Mouse (Mus musculus): ENCODE measurements around the gene Elmo1. TPM values are rescaled to one million over a fixed set of nuclear protein-coding genes. Genes with fewer than 3 reads are reported as not detected.

Elmo1 gene
- polyA plus RNA-seq, 1 experiment from 2014 or later: 9.5 TPM

- WGBS: 74% methylated on average over 2 of the region's 2 CpGs
- ATAC-seq (ENCODE audit: extremely low read depth, insufficient number of reproducible peaks, low FRiP score, low TSS enrichment): no peak
These were observed 217.0 kb downstream of the Elmo1 start for GRCm38 (mm10) chr13:20307381-20307780.

DNA sequence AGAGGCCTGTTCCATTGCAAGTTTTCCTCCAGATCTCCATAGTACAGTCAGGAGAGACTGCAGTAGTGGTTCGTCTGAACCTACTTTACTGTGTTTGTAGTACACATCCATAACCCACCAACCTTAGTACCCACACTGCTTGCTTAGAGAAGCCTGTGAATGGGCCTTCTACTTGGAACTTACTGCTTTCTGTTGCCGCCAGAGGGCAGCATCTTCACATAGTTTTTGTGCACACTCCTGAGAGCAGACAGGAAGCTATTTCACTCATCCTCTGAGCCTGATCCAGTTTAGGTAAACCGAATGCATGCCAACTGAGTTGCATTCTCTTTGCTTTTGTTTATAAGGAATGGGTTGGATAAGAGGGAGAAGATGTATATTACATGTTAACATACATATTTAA, 221.2 kb downstream of the Elmo1 start:
- no peak overlapping the region for H3K4me3 ChIP-seq
- H3K9ac ChIP-seq: no peak overlapping the region
- 15% methylated on average over 3 of the region's 3 CpGs for WGBS
- H3K27me3 ChIP-seq (replicated peaks): no peaks in the 10 kb centered on the region
- no peak overlapping the region for H3K27ac ChIP-seq (replicated peaks)
- no peak overlapping the region for H3K4me2 ChIP-seq
- H3K9me3 ChIP-seq: no peaks in the 10 kb centered on the region
- no peak for ATAC-seq (ENCODE audit: extremely low read depth, insufficient number of reproducible peaks, low FRiP score, low TSS enrichment)
- peaks cover 4% of the 10 kb centered on the region for H3K4me1 ChIP-seq
- no peaks in the 10 kb centered on the region for H3K36me3 ChIP-seq

More at GRCm38 (mm10) chr13:20307381-20307780, 217.0 kb downstream of the Elmo1 start:
- H3K27ac ChIP-seq (replicated peaks): no peak overlapping the region
- H3K4me1 ChIP-seq: peaks cover 17% of the 10 kb centered on the region
- H3K9ac ChIP-seq: no peak overlapping the region
- no peak overlapping the region for H3K4me2 ChIP-seq
- H3K4me3 ChIP-seq: no peak overlapping the region
- no peaks in the 10 kb centered on the region for H3K27me3 ChIP-seq (replicated peaks)
- no peaks in the 10 kb centered on the region for H3K36me3 ChIP-seq
- H3K9me3 ChIP-seq: no peaks in the 10 kb centered on the region

DNA sequence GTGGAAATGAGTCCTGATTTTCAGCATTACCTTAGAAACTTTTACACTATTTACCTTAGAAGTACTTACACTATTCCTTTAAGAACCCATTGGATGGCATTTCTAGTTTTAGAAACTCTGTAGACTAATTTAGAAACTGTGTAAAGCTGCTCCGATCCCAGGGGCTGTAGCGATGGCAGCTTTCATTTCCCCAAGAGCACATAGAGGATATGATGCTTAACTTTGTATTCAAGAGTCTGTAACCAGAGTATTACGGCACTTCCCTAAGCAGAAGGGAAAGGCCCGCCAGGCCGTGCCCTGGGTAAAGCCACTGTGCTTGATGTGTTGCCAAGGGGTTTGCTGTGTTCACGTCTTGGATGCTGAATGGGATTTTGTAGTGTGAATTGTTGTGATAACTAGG, 222.9 kb downstream of the Elmo1 start:
- no peak overlapping the region for H3K27ac ChIP-seq (replicated peaks)
- no peaks in the 10 kb centered on the region for H3K4me1 ChIP-seq
- no peaks in the 10 kb centered on the region for H3K27me3 ChIP-seq (replicated peaks)
- H3K36me3 ChIP-seq: no peaks in the 10 kb centered on the region
- no peaks in the 10 kb centered on the region for H3K9me3 ChIP-seq
- 69% methylated on average over 6 of the region's 6 CpGs for WGBS
- H3K4me2 ChIP-seq: no peak overlapping the region
- H3K4me3 ChIP-seq: no peak overlapping the region
- H3K9ac ChIP-seq: no peak overlapping the region
- no peak for ATAC-seq (ENCODE audit: extremely low read depth, insufficient number of reproducible peaks, low FRiP score, low TSS enrichment)

DNA sequence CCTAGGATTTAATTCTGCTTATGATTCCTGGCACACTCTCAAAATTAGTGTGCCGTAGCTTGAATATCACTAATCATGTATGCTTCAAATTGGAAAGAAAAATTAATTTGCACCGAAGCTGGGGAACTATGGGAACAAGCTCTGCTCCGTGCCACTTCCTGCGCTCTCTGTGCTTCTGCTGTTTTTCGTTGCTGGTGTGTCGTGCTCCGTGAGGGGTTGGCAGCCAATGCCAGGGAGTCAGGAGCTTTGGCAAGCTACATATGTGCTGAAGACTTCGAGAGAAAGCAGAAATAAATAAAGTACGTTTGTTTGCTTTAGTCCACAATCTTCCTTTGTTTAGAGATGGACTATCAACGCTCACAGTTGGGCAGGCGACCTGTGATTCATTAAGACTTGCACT, 225.7 kb downstream of the Elmo1 start:
- no peaks in the 10 kb centered on the region for H3K27me3 ChIP-seq (replicated peaks)
- no peaks in the 10 kb centered on the region for H3K36me3 ChIP-seq
- 81% methylated on average over 11 of the region's 11 CpGs for WGBS
- H3K9me3 ChIP-seq: no peaks in the 10 kb centered on the region
- H3K9ac ChIP-seq: no peak overlapping the region
- H3K4me1 ChIP-seq: no peaks in the 10 kb centered on the region
- no peak for ATAC-seq (ENCODE audit: extremely low read depth, insufficient number of reproducible peaks, low FRiP score, low TSS enrichment)
- H3K27ac ChIP-seq (replicated peaks): no peak overlapping the region
- H3K4me2 ChIP-seq: no peak overlapping the region
- H3K4me3 ChIP-seq: no peak overlapping the region

GRCm38 (mm10) chr13:20318615-20319219, 228.3 kb downstream of the Elmo1 start:
- H3K27ac ChIP-seq (replicated peaks): no peak overlapping the region
- H3K4me1 ChIP-seq: no peaks in the 10 kb centered on the region
- H3K27me3 ChIP-seq (replicated peaks): no peaks in the 10 kb centered on the region
- 83% methylated on average over 3 of the region's 3 CpGs for WGBS
- H3K4me3 ChIP-seq: no peak overlapping the region
- H3K9ac ChIP-seq: no peak overlapping the region
- no peaks in the 10 kb centered on the region for H3K9me3 ChIP-seq
- no peak overlapping the region for H3K4me2 ChIP-seq
- H3K36me3 ChIP-seq: 0 out of 2 replicates have a peak, but pooled peaks cover 4% of the 10 kb centered on the region
- ATAC-seq (ENCODE audit: extremely low read depth, insufficient number of reproducible peaks, low FRiP score, low TSS enrichment): no peak

DNA sequence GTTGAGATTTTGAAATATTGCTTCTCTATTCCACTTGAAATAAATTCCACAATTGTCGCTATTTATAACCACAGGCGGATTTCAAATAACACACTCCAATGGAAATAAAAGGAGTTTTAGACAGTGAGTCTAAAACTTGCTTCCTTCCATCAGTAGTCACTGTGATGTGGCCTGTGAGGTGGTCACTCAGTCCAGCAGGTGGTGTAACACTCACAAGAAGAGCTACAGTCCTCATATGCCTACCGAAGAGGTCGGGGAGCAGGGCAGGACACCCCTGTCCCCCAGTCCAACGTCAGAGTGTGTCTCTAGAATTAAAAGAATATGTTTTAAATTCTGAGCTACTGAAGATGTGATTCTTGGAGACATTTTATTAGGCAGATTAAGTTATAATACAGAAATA, 229.8 kb downstream of the Elmo1 start:
- Histone ChIP-seq H3K4me2 (no peak overlapping the region), H3K36me3 (0 out of 2 replicates have a peak, but pooled peaks cover 4% of the 10 kb centered on the region), H3K9me3 (no peaks in the 10 kb centered on the region), H3K27ac (replicated peaks) (no peak overlapping the region), H3K9ac (no peak overlapping the region), H3K27me3 (replicated peaks) (no peaks in the 10 kb centered on the region), H3K4me1 (no peaks in the 10 kb centered on the region), H3K4me3 (no peak overlapping the region)
- no peak for ATAC-seq (ENCODE audit: extremely low read depth, insufficient number of reproducible peaks, low FRiP score, low TSS enrichment)
- WGBS: 73% methylated on average over 5 of the region's 5 CpGs

DNA sequence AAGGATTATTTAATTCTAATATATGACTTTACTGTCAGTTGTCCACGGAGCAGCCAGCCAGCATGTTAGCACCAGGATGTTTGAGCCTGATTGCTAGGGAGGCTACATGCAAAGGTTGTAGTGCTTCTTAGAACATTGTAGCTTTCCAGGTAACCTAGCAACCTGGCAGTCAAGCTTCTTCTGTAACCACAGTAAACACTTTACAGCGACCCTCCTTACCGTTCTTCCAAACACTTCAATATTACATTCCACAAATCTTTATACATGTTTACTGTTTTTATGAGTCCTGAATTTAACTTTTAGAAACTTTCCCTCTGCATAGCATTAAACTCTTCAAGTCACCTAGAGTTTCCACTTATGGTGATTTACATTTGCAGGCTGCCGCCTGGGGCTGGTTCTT, 233.1 kb downstream of the Elmo1 start:
- Histone ChIP-seq H3K4me3 (no peak overlapping the region), H3K27me3 (replicated peaks) (no peaks in the 10 kb centered on the region), H3K27ac (replicated peaks) (no peak overlapping the region), H3K36me3 (0 out of 2 replicates have a peak, but pooled peaks cover 4% of the 10 kb centered on the region), H3K4me2 (no peak overlapping the region), H3K9me3 (no peaks in the 10 kb centered on the region), H3K9ac (no peak overlapping the region), H3K4me1 (no peaks in the 10 kb centered on the region)
- ATAC-seq (ENCODE audit: extremely low read depth, insufficient number of reproducible peaks, low FRiP score, low TSS enrichment): no peak
- 83% methylated on average over 4 of the region's 4 CpGs for WGBS

GRCm38 (mm10) chr13:20327064-20327463, 236.7 kb downstream of the Elmo1 start:
- Histone ChIP-seq H3K4me3 (no peak overlapping the region), H3K4me2 (no peak overlapping the region), H3K27ac (replicated peaks) (no peak overlapping the region), H3K36me3 (no peaks in the 10 kb centered on the region), H3K4me1 (no peaks in the 10 kb centered on the region), H3K9ac (no peak overlapping the region), H3K9me3 (no peaks in the 10 kb centered on the region), H3K27me3 (replicated peaks) (no peaks in the 10 kb centered on the region)
- ATAC-seq (ENCODE audit: extremely low read depth, insufficient number of reproducible peaks, low FRiP score, low TSS enrichment): no peak
- WGBS: 83% methylated on average over 4 of the region's 4 CpGs

DNA sequence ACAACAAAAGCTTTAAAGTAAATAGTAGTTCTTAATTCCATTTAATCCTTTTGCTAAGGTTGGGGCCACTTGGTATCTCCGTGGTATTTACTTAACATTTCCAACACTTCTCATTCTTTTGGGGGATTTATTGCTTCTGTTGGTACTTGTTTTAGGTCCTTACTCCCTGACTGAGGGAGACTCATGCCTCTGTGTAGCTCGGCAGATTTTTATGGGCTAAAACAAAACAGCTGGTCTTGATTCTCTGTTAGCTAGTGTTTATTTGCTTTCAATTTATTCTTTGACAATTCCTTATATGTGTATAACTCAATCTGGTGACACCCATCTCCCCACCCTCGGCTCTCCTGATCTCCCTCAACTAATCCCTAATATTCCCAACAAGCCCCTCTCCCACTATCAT, 237.6 kb downstream of the Elmo1 start:
- no peak overlapping the region for H3K27ac ChIP-seq (replicated peaks)
- H3K27me3 ChIP-seq (replicated peaks): no peaks in the 10 kb centered on the region
- no peak overlapping the region for H3K4me2 ChIP-seq
- no peak overlapping the region for H3K4me3 ChIP-seq
- H3K36me3 ChIP-seq: no peaks in the 10 kb centered on the region
- H3K9ac ChIP-seq: no peak overlapping the region
- H3K9me3 ChIP-seq: no peaks in the 10 kb centered on the region
- ATAC-seq (ENCODE audit: extremely low read depth, insufficient number of reproducible peaks, low FRiP score, low TSS enrichment): no peak
- H3K4me1 ChIP-seq: no peaks in the 10 kb centered on the region
- WGBS: 66% methylated on average over 3 of the region's 3 CpGs

- Histone ChIP-seq H3K4me2 (no peak overlapping the region), H3K9me3 (no peaks in the 10 kb centered on the region), H3K4me3 (no peak overlapping the region), H3K9ac (no peak overlapping the region), H3K27me3 (replicated peaks) (no peaks in the 10 kb centered on the region), H3K36me3 (no peaks in the 10 kb centered on the region), H3K27ac (replicated peaks) (no peak overlapping the region), H3K4me1 (no peaks in the 10 kb centered on the region)
- 96% methylated on average over 1 of the region's 1 CpGs for WGBS
- ATAC-seq (ENCODE audit: extremely low read depth, insufficient number of reproducible peaks, low FRiP score, low TSS enrichment): no peak
These were observed 238.3 kb downstream of the Elmo1 start for GRCm38 (mm10) chr13:20328672-20329071.

- Histone ChIP-seq H3K9me3 (no peaks in the 10 kb centered on the region), H3K4me1 (no peaks in the 10 kb centered on the region), H3K4me2 (no peak overlapping the region), H3K9ac (no peak overlapping the region), H3K36me3 (no peaks in the 10 kb centered on the region), H3K4me3 (no peak overlapping the region), H3K27ac (replicated peaks) (no peak overlapping the region), H3K27me3 (replicated peaks) (no peaks in the 10 kb centered on the region)
- ATAC-seq (ENCODE audit: extremely low read depth, insufficient number of reproducible peaks, low FRiP score, low TSS enrichment): no peak
- 82% methylated on average over 7 of the region's 7 CpGs for WGBS
These were observed 240.6 kb downstream of the Elmo1 start for GRCm38 (mm10) chr13:20330954-20331353.

DNA sequence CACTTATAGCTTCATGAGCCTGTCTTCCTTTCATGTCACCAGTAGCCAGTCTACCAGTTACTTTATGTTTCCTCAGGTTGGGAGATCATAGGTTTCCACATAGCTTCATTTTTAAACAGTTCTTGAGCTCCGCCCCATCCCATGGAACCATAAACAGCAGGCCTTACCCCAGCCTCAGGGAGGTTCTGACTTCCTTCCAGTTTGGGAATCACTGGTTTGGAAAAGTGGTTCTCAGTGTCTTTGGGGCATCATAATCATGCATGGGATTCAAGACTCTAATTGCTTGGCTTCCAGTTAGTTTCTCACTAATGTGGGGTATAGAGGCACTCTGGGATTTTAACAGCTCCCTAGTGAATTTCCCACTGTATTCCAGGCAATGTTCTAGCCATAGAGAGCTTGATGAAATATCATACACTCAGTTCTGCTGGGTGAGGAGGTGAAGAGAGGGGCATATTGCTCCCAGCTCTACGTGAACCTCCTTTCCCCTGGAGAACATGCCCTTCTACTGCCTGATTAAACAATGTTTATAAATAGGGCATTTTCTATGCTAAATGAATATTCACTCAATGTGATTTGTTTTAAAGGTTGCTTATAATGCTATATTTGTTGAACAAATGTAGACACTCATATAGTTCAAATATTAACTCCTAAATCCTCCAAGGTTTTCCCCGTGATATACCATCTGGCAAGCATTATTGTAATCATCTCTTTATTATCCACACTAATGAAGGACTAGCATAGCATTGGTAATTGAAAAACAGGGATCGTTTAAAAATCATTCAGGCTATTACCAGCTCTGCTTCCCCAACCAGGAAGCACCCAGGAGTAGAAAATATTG, 244.9 kb downstream of the Elmo1 start:
- Histone ChIP-seq H3K9me3 (no peaks in the 10 kb centered on the region), H3K36me3 (no peaks in the 10 kb centered on the region), H3K4me3 (no peak overlapping the region), H3K4me1 (no peaks in the 10 kb centered on the region), H3K27ac (replicated peaks) (no peak overlapping the region), H3K27me3 (replicated peaks) (no peaks in the 10 kb centered on the region), H3K9ac (no peak overlapping the region), H3K4me2 (no peak overlapping the region)
- 80% methylated on average over 4 of the region's 4 CpGs for WGBS
- no peak for ATAC-seq (ENCODE audit: extremely low read depth, insufficient number of reproducible peaks, low FRiP score, low TSS enrichment)
